Mouse (Mus musculus) R1 (cell line): ENCODE measurements at regions not wholly inside any gene's neighbourhood (a gene's known extent, or its start where the extent isn't known, plus 50 kb on each side); places are given as distances from the start of the nearest gene placed in this dataset.

Experiments
- DNase-seq: peaks from one replicate; pipeline ENCODE4 v3.0.0-alpha.2; 2018; ENCODE audit warnings: low read depth, low spot score

DNA sequence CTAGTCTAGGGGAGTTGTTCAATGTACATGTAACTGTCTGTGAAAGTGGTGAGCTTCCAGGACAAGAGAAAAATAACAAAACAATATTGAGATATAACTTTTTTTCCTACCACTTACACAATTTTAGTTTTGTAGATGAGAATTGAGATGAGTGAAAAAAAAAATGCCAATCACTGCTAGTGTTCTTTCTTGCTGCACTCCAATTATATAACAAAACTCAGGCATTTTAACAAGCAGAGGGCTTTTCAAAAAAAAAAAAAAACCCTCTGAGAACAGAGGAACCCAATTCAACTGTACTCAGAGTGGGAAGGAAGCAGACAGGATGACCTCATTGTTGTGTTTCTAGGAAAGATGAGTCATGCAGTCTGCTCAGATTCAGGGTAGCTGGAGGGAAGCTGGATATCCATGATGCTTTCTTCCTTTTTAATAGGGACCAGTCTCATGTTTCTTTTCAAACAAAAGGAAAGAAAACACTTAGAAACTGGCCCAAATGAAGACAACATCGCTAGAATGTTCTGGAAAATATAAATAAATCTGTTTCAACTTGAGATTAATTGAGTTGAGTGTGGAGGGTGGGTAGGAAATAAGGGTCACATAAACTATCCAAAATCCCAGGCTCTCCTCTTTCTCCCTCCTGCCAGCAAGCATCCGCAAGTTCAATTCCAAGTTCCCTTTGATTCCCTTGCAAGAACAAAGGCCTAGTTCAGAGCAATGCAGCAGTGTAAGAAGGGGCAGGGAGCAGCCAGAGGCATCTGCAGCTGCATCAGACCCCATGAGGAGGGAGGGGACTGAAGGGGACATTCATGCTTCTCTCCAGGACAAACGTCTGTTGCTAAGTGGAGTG, 250.6 kb downstream of the Trib2 start:
- DNase-seq = peak; percentile 6

DNA sequence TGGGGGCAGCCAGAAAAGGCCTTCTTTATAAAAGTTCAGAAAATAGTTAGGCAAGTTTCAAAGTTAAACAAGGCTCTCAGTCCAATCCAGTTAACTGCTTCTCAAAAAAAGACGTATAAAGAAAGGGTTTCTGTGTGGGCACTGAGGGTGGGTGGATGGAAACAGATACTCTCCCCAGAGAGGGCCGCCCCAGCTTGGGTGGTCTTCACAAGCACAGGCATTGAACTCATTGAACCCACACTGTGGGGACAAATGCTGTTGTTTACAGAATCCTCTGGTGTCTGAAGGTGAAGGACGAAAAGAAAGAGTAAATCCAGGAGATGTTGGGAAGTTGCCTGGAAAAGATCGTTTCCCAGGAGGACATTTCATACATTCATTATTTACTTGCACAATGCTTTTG, 253.9 kb downstream of the Trib2 start:
- no peak for DNase-seq

DNA sequence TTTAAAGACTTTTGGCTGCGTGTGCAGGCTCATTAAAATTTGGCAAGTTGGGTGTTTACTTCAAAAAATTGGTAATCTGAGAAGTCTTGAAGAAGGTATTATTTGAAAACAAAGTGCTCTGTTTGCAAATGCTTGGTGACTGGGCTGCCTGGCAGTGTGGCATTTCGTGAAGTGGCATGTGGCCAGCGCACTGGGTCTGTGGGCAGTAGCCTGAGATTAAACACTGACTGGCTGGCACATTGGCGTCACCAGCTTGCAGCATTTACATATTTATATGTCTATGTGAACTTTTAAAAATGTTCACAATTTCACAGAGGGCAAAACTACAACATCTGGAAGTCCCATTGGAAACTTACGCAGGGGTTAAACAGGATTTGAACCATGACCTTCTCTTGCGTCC, 261.3 kb downstream of the Trib2 start:
- DNase-seq = no peak

DNA sequence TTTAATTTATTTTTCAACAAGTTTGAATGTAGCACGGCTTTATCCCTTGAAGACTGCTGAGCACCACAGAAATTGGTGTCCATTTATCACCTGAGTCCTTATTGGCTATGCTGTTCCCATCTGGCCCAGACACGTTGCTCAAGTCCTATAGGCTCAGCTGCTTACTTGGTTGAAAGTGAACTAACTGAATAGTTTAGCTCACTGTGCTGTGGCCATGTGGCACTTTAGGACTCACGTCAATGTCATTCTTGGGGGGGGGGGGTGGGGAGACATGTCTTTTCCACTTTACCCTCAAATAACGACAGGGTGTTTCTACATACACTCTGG, 263.1 kb downstream of the Trib2 start:
- DNase-seq = no peak

DNA sequence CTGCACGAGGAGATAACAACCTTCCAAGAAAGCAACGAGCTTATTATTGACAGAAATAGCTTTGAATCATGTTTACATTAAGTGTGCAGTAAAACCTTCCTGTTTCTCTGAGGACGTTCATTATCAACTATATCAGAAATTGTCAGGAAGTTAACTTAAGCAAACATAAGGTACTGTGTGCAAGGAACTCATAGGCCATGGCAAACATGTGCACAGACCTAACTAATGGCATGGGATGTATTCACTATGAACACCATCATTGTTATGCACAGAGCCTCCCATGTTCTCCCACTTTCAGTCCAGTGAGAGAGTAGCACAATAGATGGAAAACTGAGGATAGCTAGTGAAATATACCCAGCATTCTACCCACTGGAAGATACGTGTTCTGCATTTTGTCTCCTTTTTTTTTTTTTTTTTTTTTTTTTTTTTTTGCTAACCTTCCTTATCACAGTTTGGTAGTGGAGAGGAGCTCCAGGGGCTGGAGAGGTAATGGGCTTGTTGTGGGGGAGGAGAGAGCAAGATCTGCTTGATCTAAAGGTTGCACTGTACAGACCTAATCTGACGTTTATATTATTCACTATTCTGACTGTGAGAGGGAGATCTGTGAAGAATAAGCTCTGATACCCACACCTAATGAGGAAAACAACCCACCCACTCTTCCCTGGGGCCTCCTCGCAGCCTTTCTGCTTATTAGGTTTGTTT, 263.6 kb downstream of the Trib2 start:
- DNase-seq = no peak

DNA sequence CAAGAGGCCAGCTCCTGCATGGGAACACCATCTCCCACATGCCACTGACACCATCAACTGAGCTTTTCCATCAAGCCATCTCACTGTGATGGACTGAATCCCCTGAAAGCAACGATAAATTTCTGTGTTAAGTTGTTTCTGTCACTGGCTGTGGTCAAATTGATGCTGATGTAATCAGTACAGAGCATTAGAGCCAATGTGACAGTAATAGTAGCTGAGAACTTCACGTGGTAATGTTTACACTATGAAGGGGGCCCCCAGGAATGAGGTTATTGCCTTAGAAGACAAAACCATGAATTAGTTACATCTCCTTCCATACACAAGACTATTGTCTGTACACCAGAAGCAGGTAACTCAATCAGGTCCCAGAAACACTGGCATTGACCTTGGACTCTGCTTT, 264.5 kb downstream of the Trib2 start:
- DNase-seq = no peak

DNA sequence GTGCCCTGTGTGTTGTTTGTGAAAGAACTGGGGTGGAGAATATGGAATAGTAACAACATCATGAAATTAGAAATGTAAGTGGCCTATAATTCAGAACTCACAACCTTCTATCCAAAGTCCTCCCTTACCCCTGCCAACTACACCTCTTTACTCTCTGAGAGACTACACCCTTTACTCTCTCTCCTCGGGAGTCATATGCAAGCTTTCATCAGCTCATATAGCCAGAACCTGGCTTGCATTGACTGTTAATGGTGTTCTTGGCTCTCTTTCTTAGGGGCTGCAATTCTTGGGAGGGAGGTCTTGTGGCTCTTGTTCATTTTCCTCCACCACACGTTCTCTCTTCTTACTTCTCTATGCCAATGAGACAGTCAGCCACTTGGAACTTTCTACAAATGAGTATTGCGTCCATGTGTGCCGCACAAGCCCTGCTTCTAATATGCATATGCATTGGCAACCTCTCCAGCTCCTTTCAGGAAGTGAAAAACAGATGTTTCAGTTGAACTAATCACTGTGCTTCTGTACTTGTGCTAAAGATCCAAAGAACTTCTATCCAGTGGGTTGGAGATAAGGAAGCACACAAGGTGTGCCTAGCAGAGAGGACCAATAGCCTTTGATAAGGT, 265.3 kb downstream of the Trib2 start:
- DNase-seq = no peak

DNA sequence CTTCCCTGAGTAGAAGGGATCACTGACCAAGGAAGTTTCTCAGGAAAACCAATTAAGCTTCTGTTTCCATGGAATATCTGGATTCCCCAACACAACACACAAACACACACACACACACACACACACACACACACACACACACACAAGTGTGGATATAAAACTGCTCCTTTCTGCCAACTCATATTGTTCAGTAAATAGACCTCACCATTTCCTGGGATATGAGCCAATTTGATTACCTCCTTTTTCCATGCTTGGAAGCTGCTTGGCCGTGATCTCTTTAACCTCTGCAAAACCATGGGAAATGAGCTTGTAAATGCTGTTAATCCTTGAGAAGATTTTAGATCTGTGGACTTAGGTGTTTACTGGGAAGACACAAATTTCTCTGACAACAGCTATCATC, 272.4 kb downstream of the Trib2 start:
- DNase-seq = no peak

DNA sequence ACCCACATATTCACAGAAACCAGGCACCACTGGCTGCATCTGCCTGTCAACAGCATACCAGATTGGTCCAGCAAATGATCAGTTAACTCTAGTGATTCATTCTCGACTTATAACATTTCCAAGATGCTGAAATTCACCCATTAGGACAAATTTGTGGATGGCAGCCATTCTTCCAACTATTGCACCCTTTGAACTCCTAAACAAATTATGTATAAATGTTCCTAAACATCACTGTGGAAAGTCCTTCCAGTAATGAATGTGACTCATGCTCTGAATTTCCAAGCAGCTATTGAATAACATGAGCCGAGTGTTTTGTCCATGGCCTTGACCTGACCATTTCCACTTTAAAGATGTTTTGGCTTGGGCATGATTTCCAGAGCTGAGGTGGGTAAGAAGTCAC, 274.2 kb downstream of the Trib2 start:
- DNase-seq = no peak

DNA sequence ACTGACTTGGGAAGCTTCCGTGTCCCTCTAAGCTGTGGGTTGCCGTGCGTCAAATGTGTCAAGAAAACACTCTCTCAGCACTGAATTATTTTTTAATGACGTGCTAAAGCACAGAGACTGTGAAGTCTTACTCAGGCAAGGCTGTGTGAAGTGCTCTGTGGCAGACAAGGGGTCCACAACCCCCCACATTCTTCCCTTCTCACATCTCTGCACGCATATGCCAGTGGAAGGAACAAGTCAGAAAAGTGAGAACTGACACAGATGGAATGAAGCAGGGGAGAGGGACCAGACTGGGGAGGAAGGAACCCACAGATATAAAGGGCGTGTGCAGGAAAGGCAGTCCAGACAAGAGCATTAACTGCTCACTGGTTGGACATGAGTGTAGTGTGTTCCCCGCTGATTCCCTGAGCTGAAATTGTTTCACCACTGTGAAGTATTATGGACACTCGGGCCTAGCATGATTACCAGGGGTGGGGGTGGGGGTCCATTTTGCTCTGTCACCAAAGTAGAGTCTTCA, 279.8 kb downstream of the Trib2 start:
- DNase-seq = no peak

DNA sequence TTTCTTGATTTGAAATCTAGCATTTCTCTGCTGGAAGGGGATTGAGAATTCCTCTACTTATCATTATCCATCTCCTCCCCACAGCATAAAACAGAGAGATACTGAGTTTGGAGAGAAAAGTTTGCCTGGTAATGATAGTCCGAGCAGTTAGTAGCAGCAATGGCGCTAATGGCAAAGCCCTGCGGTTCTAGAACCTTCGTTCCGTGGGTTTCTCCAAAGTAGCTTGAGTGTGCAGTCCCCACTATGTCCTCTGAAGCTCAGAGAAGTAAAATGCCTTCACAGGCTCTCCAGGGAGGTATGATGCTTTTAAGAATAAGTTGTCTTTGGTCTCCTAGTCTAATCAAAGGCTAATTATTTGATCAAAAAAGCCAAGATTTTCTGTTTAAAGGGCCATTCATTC, 280.5 kb downstream of the Trib2 start:
- DNase-seq = no peak

DNA sequence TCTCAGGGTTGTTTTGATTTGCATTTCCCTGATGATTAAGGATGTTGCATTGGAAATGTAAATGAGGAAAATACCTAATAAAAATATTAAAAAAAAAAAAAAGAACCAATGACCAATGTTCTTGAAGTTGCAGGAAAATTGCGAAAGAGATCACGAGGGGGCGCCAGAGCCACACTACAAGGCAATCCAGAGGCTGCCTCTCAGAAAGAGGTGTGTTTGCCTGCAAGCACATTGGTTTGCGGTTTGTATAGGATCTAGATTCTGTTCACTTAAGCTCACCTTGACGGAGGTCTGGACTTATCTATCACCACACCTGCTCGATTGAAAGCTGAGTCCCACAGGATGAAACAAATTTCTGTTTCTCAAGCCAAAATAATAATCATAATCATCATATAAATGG, 280.9 kb downstream of the Trib2 start:
- DNase-seq = peak; percentile 68

DNA sequence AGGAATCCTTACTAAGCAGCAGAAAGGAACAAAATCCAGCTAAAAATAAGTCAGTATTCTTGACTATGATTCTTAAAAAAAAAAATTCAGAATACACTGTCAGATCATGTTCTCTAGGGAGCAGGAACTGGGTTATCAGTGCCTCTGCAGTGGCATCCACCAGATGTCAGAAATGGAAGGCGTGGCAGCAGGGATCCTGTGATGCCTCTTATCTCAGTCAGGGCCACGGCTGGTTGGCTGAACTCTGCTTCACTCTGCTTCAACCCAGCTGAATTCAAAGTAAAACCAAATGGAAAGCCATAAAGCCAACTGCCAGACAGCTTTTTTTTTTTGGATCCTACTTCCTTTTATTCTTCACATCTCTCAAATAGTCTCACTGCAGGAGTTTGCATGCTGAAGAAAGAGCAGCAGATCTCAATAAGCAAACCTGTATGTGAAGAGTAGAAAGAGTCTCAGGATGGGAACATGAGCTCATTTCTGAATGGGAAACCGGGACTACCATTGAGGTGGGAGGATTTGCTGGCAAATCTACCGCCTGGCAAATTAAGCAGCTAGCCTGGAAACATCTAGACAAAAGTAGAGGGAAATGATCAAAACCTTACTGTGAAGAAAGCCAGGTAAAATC, 295.8 kb downstream of the Trib2 start:
- DNase-seq = no peak

DNA sequence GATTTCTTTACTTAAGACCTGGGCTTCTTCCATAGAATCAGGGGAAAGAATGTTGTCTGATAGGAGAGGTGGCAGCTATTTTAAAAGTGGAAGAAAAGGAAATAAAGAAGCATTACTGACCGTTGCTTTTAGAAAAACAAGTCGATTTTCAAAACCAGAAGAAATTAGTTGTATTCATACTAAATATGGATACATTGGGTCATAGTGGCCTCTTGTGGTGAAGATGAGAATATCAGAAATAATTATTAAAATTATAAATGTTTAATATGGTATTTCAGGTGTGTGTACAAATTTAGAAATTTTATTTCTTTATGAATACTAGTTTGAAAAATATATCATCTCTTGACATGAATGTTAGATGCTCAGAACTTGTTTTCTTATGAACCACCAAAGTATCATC, 304.7 kb downstream of the Trib2 start:
- DNase-seq = no peak

DNA sequence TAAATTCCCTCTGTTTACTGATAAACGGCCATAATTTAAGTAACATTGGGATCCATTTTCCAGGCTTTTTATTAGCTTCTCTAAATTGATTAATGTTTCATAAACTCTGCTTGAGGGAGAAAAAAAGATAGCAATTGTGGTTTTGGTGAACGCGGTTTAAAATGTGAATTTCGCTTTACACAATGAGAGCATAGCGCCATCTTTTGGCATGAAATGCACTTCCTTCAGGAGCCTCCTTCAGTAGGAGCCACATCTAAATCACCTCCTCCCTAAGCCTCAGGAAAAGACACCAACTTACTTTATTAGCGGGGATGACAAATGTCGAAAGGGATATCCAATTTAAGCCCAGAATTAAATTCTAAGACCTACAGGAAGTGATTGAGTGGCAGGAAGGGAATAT, 309.1 kb downstream of the Trib2 start:
- DNase-seq = peak; percentile 38

DNA sequence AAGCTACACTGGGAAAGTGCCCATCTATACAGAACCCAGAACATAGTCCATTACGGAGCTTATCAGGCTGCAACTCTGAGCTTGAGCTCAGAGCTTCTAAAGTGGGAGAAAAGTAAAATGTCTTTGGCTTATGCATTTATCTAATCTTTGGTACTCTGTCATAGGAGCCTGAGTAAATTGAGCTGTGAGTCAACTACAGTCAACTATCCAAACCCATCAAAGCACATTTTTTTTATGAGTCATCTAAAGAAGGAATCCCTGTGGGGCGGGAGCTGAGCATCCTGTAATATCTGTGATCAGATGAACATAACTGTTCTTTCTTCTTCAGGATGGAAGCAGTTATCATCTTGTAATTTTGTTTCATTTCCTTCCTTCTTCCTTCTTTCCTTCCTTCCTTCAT, 323.1 kb downstream of the Trib2 start:
- no peak for DNase-seq

DNA sequence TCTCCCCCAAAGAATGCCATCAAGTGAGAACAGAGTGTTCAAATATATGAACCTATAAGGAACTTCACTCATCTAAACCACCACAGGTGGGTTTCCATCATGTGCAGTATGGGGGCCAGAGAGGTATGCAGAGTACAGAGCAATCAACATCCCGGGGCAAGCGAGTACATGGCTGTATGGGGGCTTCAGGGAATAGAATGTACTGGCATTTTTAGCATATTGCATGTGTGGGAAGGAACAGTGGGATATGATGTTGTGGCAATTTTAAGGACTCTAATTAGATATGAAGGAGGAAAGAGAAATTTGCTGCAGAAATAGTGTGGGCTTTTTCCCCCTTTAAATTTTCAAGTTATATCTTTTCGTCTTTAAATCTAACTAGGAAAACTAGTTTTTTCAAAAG, 344.0 kb downstream of the Trib2 start:
- DNase-seq = no peak

DNA sequence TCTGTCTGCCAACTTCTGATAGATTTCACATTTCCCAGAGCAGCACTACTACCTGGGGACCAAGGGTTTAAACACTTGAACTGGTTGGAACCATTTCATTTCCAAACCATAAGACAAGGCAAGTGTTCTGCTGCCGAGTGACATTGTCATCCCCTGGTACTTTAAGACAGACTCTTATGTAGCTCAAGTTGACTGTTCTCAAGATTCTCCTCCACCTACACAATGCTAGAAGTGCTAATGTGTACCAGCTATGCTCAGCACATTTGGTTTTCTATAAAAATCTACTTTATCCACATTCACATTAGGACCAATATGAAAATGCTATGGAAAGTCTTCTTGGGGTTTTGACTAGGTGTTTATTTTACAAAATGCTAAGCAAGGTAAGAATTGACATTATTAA, 357.3 kb downstream of the Trib2 start:
- no peak for DNase-seq

DNA sequence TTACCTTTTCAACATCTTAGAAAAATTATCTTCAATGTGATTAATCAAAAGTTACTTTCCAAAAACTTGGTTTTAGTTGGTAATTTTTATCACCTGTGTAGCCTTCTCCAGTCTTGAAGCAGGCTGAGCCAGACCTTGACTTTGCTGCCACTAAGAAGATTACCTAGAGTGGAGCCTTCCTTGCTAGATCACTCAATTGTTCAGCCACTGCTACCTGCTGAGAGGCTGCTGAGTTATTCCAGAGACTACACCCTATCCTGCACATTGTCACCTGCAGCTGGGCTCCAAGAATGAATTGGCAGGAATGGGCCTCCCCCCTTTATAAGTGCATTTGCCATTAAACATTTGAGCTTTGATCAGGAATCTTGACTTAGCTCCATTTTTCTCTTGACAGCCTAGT, 360.4 kb downstream of the Trib2 start:
- DNase-seq = peak; percentile 93

DNA sequence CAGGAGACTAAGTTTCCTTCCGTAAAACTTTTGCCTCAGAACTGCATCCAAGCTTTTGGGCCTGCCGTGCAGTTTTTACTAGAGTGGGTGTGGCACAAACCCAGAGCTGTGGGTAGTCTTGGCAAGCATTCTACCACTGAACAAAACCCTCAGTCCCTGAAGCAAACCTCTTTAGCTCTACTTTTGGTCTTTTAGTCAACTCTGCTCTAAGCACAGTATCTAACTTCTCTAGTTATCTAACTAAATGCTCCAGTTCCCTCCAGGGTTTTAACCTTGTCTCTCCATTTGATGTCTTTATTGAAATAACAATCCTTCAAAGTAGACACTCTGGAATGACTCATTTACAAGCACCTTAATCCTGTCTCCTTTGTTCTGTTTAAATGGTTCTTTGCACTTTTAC, 361.0 kb downstream of the Trib2 start:
- DNase-seq = peak; percentile 73

DNA sequence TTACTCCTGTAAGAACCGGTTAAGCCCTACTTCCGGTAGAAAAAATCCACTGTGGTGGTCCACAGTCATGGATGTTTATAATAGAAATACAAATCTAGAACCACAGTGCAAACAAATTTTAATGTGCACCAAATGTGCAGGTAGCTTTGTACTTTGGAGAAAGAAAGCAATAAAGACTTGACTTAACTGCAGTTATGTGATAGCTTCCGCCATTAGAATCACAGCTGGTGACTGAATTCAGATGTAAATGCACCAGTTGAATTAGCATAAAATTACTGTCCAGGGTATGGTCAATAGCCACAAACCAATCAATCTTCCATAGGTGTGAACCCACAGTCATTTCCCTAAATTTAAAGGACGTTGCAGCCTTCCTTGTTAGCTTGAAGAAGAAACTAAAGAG, 367.2 kb downstream of the Trib2 start:
- peak; percentile 69 for DNase-seq

DNA sequence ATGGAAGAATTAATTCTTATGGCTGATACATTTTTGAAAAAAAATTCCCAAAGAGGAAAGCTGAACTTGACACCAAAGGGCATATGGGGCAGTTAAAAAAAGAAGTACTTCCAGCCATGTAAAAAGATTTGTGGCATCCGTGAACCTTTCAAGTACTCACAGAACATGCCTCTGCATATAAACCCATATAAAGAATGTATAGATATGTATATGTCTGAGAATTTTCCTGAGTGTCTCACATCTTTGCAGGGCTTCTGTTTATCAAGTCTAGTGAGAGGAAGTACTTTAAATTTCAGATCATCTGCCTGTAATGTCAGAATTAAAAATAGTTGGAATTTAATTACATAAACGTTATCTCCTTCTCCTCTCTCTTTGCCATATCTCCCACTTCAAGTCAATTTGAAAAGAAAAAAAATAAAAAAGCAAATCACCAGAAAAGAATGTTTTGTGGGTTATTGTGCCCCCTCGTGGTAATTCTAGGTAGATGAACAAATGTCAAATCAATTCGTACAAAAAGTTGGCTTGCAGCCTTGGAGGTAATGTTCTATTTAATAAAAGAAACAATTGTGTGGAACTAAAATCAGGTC, 400.4 kb downstream of the Trib2 start:
- peak; percentile 21 for DNase-seq
